Mouse (Mus musculus): ENCODE measurements around the gene Adora2b. TPM values are rescaled to one million over a fixed set of nuclear protein-coding genes. Genes with fewer than 3 reads are reported as not detected.
A peak's percentile ranks its signal among the peaks of the same experiment; 100 is the strongest.

Adora2b gene
- total RNA-seq (2021) = under 1 TPM; 0.41 to 0.44 TPM
- long read RNA-seq, experiment 1 = 0 reads
- long read RNA-seq, experiment 2, partial matches to known transcripts = 0 of 1 reads
- long read RNA-seq, experiment 2, other reads (novel, unspliced or antisense) = 0 of 1 reads

DNA sequence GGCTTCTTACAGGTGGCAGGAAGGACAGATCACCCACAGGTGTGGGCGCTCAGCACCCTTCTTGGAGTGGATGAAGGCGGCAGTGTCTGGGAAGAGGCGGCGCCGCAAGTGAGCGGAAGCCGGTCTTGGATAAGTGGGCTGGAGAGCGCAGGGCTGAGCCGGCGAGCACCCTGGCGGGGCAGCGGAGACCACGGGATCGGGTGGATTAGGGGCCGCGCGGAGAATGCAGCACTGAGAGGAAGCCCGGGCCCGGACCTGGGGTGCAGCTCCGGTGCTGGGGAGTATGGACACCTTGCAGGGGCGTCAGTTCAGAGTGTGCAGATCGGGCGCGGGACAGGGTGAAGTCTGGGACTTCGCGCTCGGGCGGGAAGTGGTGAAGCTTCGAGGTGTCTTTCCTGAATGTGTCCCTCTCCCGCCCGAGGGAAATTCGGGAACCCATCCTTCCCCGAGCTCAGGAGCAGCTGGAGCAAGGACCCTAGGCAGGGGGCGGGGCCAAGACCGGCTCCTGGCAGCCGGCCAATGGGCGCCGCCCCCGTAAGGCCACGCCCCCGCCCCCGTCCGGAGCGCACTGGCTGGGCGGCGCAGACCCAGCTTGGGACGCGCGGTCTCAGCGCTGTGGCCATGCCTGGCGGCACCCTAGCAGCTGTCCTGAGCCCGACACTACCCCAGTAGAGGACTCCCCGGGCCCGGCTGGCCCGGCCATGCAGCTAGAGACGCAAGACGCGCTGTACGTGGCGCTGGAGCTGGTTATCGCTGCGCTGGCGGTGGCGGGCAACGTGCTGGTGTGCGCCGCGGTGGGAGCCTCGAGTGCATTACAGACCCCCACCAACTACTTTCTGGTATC, at the start of gene Adora2b:
Adora2b (plus strand) TSS at position 584 of the 844 bp plus-strand sequence.
- intact Hi-C loops (cut with DNase I) = no loop called here
- DNase-seq = peak; percentile 55 to 56

GRCm38 (mm10) chr11:62200901-62201512, 47.8 kb upstream of the Adora2b start:
- intact Hi-C loops (cut with DNase I) = no loop called here

GRCm38 (mm10) chr11:62202645-62203044, 46.1 kb upstream of the Adora2b start:
- intact Hi-C loops (cut with DNase I) = no loop called here
- no peak for DNase-seq

More at GRCm38 (mm10) chr11:62200901-62201512, 47.8 kb upstream of the Adora2b start:
- no peak for DNase-seq

GRCm38 (mm10) chr11:62209111-62209510, 39.7 kb upstream of the Adora2b start:
- intact Hi-C loops (cut with DNase I) = no loop called here
- DNase-seq = no peak

GRCm38 (mm10) chr11:62209891-62210290, 38.9 kb upstream of the Adora2b start:
- intact Hi-C loops (cut with DNase I) = no loop called here
- DNase-seq = no peak

GRCm38 (mm10) chr11:62213384-62213989, 35.3 kb upstream of the Adora2b start:
- intact Hi-C loops (cut with DNase I) = no loop called here
- no peak for DNase-seq

DNA sequence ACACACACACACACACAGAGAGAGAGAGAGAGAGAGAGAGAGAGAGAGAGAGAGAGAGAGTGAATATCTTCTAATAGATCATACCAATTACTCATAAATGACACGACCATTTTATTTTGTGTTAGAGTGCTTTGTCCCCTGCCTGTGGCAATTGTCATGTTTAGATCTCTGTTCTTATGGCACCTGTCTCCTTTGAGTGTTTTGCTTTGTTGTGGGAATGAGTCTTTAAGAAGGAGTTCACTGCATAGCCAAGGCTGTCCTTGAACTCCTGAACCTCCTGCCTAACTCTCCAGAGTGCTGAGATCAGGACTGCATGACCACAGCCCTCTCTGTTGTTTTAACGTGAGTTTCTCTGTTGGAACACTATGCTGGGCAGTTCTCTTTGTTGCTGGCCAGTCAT, 33.7 kb upstream of the Adora2b start:
- DNase-seq = no peak
- intact Hi-C loops (cut with DNase I) = no loop called here

DNA sequence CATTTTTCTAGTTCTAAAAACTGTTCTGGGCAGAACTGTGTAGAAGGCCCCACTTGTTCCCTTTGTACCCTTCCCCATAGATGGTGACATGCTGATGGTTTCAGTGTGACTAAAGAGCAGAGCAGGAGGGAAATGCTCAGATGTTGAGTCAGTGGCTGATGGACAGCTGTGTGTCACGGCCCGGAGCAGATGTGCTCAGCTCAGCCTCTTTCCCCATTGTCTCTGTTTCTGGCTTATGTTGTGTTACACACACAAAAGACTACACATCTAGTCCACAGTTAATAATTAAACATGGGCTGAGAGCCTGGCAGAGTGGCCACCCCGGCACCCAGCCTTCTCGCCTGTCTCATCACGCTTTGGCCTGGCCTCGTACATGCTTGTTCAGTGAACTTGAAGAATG, 31.0 kb upstream of the Adora2b start:
- intact Hi-C loops (cut with DNase I) = no loop called here
- no peak for DNase-seq

DNA sequence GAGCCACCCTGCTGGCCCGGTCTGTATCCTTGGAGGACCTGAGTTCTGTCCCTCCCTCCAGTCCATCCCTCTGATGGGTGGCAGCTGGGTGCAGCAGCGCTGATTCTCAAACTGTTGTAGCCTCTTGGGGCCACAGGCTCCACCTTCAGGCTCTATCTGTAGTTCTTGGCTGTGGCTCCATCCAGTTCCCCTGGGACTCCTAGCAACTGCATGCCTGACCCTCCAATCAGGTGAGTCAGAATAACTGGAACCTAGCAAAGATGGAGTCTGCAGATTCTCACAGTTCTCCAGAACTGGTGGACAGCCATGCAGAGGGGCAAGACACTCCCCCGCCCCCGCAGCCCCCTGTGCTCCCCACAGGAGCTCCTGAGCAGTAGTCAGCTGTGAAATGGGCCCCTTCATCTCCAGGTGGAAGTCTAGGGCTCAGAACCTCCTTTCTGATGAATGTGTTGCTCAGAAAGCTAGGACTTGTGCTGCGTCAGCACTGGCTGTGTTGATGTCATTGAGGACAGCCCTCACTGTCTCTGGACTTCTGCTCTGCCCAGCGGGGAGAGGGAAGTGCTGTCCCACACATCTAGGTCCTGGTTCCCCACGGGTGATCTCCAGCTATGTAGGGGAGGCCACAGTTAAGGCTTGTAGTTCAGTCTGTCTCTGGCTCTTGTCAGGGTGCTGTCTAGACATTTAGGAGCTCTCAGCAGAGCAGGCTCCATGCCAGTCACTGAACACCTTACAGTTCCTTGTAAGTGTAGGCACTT, 27.9 kb upstream of the Adora2b start:
- DNase-seq = no peak
- intact Hi-C loops (cut with DNase I) = no loop called here

DNA sequence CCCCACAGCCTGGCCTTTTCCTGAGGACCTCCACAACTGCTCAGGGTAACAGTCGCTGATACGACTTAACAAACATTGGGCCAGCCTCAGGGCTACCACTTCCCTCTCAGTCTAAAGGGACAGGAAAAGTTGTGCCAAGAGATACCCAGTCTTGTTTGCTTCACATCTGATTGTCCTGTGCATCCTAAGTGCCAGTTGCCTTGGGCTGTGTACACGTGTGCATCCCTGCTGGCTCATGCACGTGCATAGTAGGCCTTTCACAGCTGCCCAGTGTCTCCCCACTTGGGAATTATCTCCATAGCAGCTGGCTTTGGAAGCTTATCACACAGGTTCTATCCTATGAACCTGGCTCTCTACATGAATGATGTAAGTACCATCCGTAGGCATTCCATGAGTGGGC, 25.4 kb upstream of the Adora2b start:
- intact Hi-C loops (cut with DNase I) = no loop called here
- DNase-seq = no peak

GRCm38 (mm10) chr11:62223962-62224361, 24.8 kb upstream of the Adora2b start:
- DNase-seq = peak; percentile 39 to 41

DNA sequence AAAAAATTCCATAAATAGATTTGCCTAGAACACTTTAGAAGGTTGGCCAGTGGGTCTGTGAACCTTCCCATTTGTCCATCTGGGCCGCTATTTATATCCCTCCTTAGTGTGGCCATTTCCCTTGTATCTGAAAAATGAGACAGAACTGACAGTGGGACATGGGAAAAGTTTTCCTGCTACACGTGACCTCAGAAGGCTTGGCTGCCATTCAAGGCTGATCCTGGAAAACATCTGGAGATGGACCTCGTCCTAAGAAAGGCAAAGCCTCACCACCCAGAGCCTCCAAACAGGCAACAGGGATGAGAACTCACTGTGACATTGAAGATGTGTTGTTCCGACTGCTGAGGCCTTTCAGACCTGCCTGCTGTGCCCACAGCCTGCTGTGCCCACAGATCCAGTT, 24.0 kb upstream of the Adora2b start:
- peak in 1 of 2 experiments; percentile 26 for DNase-seq
- intact Hi-C loops (cut with DNase I) = no loop called here

More at GRCm38 (mm10) chr11:62223962-62224361, 24.8 kb upstream of the Adora2b start:
- intact Hi-C loops (cut with DNase I) = no loop called here

DNA sequence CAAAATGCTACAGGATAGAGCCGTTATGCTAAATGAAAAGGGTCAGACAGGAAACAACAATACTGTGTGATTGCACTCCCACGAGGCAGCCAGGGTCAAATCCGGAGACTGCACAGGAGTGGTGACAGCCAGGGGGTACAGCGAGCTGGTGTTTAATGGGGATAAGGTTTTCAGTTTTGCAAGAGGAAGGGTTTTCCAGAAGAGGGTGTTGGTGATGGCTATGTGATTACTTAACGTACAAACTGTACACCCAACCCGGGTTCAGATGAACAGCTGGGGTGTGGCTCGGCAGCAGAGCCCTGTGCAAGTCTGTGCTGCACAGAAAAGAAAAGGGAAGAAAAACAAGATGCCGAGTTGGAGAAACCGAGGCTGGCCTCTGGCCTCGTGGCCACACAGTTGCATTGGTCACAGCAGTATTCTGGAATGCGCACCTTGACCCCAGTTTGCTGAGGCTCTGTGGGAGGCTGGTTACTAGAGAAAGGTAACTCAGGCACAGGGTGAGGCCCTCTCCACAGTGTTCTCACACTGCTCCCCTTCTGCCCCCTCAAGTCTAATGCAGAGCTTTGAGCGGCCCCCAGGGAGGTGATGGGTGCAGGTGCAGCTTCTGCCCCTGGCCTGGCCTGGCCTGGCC, 8.0 kb upstream of the Adora2b start:
- no peak for DNase-seq
- intact Hi-C loops (cut with DNase I) = no loop called here

- no peak for DNase-seq
- intact Hi-C loops (cut with DNase I) = no loop called here
Measured at GRCm38 (mm10) chr11:62243871-62244270, 4.9 kb upstream of the Adora2b start.

DNA sequence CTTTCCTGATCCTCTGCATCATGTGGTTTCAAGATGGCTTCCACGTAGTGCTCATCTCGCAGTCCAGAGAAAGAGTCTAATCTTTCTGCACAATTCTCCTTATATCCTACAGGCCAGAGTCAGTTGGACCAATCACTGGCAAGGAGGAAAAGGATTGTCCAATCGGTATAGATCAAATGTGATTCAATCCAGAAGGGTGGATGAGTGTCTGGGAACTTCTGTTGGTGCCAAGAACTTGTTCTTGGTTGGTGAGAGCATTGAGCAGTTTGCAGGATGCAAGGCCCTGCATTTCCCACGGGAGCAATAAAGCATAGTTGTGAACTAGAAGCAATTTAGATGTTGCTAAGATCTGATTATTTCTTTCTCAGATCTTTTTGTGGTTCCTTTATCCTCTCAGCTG, 4.3 kb upstream of the Adora2b start:
- DNase-seq = no peak
- intact Hi-C loops (cut with DNase I) = no loop called here

DNA sequence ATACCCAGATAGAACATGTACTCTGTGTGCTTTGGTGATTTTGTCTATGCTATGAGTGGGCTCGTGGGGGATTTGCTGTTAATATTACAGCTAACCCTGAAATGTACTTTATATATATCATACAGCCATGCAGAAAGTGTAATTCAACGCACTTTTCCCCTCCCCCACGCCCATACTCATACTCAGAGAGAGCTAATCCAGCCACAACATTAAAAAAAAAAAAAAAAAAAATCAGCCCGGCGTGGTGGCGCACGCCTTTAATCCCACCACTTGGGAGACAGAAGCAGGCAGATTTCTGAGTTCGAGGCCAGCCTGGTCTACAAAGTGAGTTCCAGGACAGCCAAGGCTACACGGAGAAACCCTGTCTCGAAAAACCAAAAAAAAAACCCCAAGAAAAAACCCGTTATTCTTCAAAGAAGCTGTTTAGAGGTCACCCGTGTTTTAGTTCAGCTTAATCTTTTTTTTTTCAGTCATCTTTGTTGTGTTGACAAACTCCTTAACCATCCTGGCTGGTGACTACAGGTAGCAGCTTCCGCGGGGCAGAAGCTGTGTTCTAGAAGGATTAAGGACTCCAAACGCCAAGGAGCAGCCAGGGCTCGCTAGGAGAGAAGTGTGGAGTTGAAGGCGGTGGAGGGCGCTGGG, 904 bp upstream of the Adora2b start:
- intact Hi-C loops (cut with DNase I) = no loop called here
- DNase-seq = no peak

DNA sequence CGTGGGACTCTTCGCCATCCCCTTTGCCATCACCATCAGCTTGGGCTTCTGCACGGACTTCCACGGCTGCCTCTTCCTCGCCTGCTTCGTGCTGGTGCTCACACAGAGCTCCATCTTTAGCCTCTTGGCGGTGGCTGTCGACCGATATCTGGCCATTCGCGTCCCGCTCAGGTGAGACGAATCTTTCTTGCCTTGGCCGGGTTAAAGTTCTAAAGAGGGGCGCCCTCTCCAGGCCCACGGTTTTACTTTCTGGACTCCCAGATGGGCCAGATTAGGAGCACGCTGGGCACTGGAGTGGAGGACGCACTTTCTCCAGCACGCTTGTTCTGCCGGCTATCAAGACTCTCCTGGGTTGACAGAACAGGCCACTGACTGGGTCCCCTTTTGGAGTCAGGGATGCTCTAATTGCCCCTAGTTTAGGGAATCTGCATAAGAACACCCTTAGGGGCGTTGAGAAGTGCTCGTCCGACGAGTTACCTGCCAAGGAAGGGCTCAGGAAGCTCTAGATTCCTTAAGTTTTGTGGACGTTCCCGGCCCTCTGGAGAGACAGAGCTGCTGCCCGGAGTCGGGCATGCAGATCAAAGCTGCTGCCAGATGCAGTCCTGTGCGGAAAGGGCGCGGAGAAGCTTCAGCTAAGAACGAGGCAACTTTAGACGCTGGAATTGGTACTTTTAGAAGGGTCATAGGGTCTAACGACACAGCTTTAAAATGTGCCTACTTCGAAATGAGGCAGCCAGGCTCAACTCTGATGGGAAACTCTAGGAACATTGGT, 668 bp downstream of the Adora2b start:
- no peak for DNase-seq
- intact Hi-C loops (cut with DNase I) = no loop called here

DNA sequence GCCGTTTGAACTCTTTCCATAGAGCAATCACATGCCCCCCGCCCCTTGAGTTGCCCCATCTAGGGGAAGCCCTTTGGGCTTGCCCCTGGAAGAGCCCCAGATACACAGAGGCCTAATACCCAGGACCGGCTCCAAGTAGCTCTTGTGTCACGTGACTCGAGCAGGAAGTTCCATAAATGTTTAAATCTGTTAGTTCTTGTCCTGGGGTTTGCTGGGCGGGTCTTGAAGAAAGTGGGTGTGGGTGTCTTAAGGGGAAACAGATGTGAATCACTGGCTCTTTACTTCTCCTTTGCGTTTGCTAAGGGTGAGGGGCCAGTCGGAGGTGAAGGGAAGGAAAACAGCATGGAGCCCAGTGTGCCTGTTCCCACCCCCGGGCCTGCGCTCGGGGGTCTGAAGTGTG, 2.3 kb downstream of the Adora2b start:
- no peak for DNase-seq
- intact Hi-C loops (cut with DNase I) = no loop called here

GRCm38 (mm10) chr11:62253380-62253779, 4.6 kb downstream of the Adora2b start:
- intact Hi-C loops (cut with DNase I) = no loop called here
- no peak for DNase-seq

Measured in gastrocnemius, postnatal 36 days (tissue).